30 mouse cellular contexts compared by ENCODE assay signal in the genomic region with DNA sequence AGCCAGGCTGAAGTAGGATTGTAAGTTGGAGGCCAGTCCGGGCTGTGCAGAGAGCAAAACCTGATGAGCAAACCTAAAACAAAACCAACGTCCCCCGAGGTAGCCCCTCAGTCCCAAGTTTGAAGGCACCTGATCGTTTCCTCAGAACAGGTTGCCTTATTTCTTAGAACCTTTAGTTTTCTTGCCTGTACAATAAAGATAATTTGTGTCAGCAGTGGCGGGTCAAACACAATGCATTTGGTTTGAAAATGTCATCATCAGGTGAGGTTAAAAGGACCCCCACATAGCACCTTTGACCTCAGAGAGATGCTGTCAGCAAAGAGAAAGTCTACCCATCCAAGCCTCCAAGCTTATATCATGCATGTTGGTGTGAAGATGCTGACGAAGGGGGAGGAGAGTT.
"Had no signal": no experiment of that assay in that cellular context is flagged by ENCODE, and none has a peak within 500 bp of the region (broad histone marks: within the 10 kb centered on the region; RNA-seq: fewer than 3 reads in every experiment).

No protein-coding gene starts in this region.

- H3K4me3 ChIP-seq: limb, embryonic 10.5 days; limb, embryonic 12.5 days; limb, embryonic 13.5 days; limb, embryonic 15.5 days; liver, embryonic 12.5 days; liver, embryonic 13.5 days; liver, embryonic 15.5 days; lung, embryonic 15.5 days; megakaryocyte, embryonic 14.5 days; midbrain, embryonic 10.5 days; midbrain, embryonic 12.5 days; midbrain, embryonic 13.5 days; midbrain, embryonic 15.5 days; myocyte; neural tube, embryonic 12.5 days had no signal

- H3K4me2 ChIP-seq: limb, embryonic 12.5 days; limb, embryonic 13.5 days; limb, embryonic 15.5 days; liver, embryonic 11.5 days; liver, embryonic 12.5 days; liver, embryonic 13.5 days; liver, embryonic 15.5 days; lung, embryonic 14.5 days; lung, embryonic 15.5 days; midbrain, embryonic 12.5 days; midbrain, embryonic 13.5 days; midbrain, embryonic 15.5 days; neural tube, embryonic 12.5 days had no signal

- H3K36me3 ChIP-seq: limb, embryonic 15.5 days; liver, embryonic 12.5 days; liver, embryonic 13.5 days; liver, embryonic 15.5 days; midbrain, embryonic 10.5 days; midbrain, embryonic 12.5 days; midbrain, embryonic 13.5 days; midbrain, embryonic 15.5 days; neural tube, embryonic 12.5 days had no signal

- H3K9me3 ChIP-seq: limb, embryonic 10.5 days; limb, embryonic 12.5 days; limb, embryonic 13.5 days; limb, embryonic 15.5 days; liver, embryonic 12.5 days; liver, embryonic 13.5 days; liver, embryonic 15.5 days; lung, embryonic 15.5 days; midbrain, embryonic 10.5 days; midbrain, embryonic 12.5 days; midbrain, embryonic 13.5 days; midbrain, embryonic 15.5 days; neural tube, embryonic 12.5 days had no signal

- ATAC-seq: liver, embryonic 12.5 days; liver, postnatal 0 days; lung, postnatal 0 days; midbrain, embryonic 13.5 days; midbrain, embryonic 15.5 days had no signal

- DNase-seq: left cerebral cortex, postnatal 4 days; liver; liver, embryonic 13.5 days; liver, postnatal 0 days; lung, adult 18-20 months; lung, adult 2 months; lung, embryonic 14.5 days; lung, postnatal 10 days; lung, postnatal 14 days; lung, postnatal 36 days; lung, postnatal 4 days; midbrain, embryonic 14.5 days had no signal

- H3K9ac ChIP-seq: limb, embryonic 12.5 days; limb, embryonic 13.5 days; limb, embryonic 15.5 days; liver, embryonic 12.5 days; liver, embryonic 13.5 days; liver, embryonic 14.5 days; liver, embryonic 15.5 days; liver, postnatal 0 days; lung, embryonic 14.5 days; lung, embryonic 15.5 days; midbrain, embryonic 12.5 days; midbrain, embryonic 13.5 days; midbrain, embryonic 15.5 days; neural tube, embryonic 12.5 days had no signal

- H3K27me3 ChIP-seq: limb, embryonic 12.5 days; limb, embryonic 13.5 days; limb, embryonic 15.5 days; liver, embryonic 12.5 days; liver, embryonic 13.5 days; liver, embryonic 15.5 days; lung, embryonic 15.5 days; midbrain, embryonic 12.5 days; midbrain, embryonic 13.5 days; midbrain, embryonic 15.5 days; neural tube, embryonic 12.5 days had no signal

- H3K27ac ChIP-seq: limb, embryonic 10.5 days; limb, embryonic 12.5 days; limb, embryonic 13.5 days; limb, embryonic 15.5 days; liver, embryonic 12.5 days; liver, embryonic 13.5 days; liver, embryonic 14.5 days; liver, embryonic 15.5 days; macrophage; midbrain, embryonic 10.5 days; midbrain, embryonic 12.5 days; midbrain, embryonic 13.5 days; midbrain, embryonic 15.5 days; neural tube, embryonic 12.5 days had no signal

- H3K4me1 ChIP-seq: liver, embryonic 13.5 days; liver, embryonic 15.5 days; midbrain, embryonic 12.5 days; midbrain, embryonic 13.5 days; midbrain, embryonic 15.5 days; neural tube, embryonic 12.5 days had no signal
